Mouse (Mus musculus): ENCODE data around the gene Fbxw11.

DNA sequence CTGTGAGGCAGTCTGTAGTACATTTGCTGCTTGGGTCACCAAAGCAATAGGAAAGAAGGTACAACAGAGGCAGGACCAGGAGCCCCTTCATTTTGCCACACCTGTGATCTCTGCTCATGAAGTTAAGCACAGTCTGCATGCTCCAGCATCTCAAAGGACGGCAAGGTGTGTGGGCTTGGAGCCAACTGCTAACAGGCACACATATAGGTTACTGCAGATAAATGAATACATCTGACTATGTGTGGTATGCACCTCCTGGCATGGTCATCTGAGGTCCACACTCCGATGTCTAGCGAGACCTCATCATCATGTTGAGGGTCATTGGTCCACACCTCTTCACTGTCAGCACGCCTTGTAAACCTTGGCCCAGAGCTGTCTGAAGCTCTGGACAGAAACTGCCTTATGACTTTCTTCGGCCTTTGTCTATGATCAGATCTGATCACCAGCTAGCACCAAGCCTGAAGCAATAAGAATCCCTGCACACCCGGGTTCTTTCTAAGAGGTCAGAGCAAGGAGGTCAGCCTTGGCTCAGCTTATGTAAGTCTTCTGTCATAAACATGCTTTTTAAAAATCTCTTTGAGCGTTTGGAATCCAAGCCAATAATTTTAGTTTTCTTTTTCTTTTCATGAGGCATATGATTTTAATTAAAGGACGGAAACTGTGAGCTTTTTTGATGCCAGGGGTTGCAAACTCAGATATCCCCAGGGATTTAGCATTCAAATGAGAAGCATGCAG lies 3.8 kb upstream of the Fbxw11 start:
- no peak for TF ChIP-seq HCFC1 (IDR thresholded peaks at IDR 0.05; ENCODE audit: borderline replicate concordance, insufficient read depth, low read length)
- no peak for TF ChIP-seq ZNF384 (IDR thresholded peaks at IDR 0.05; ENCODE audit: low read depth, low read length)
- TF ChIP-seq ZC3H11A (IDR thresholded peaks at IDR 0.05; ENCODE audit: borderline replicate concordance, low read depth, low read length), result no peak
